Mouse (Mus musculus) cerebellum, adult (tissue): ENCODE measurements around the gene Psmd9.

Source experiments
- ATAC-seq: cut with Nextera tagmentation; 2 replicates; pipeline ENCODE4 v1.9.2; 2017; ENCODE audit warnings: mild to moderate bottlenecking, moderate library complexity, mixed read lengths; ENCODE audit not compliant: insufficient number of reproducible peaks, low FRiP score, low TSS enrichment

Gene Psmd9

GRCm38 (mm10) chr5:123285174-123285573 lies 116.0 kb downstream of the Psmd9 start:
- ATAC-seq: no peak

DNA sequence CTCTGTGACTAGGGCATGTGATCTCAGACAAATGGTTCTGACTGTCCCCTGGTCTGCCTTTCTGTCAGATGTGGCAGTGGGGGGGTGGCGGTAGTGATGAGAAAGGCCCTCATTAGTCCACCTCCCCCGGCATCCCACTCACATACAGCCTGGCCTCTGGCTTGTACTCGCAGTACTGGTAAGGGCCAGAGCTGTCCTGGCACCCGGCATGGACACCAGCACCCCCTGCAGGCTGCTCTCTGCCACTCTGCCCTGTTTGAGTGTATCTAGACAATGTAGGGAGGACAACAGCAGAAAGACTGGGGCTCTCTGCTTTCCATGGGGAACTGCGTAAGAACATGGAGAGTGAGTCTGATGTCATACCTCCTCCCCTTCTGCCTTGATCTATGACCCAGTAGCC lies 118.9 kb downstream of the Psmd9 start:
- no peak for ATAC-seq

- ATAC-seq: no peak
Measured at GRCm38 (mm10) chr5:123294653-123295052, 125.4 kb downstream of the Psmd9 start.

DNA sequence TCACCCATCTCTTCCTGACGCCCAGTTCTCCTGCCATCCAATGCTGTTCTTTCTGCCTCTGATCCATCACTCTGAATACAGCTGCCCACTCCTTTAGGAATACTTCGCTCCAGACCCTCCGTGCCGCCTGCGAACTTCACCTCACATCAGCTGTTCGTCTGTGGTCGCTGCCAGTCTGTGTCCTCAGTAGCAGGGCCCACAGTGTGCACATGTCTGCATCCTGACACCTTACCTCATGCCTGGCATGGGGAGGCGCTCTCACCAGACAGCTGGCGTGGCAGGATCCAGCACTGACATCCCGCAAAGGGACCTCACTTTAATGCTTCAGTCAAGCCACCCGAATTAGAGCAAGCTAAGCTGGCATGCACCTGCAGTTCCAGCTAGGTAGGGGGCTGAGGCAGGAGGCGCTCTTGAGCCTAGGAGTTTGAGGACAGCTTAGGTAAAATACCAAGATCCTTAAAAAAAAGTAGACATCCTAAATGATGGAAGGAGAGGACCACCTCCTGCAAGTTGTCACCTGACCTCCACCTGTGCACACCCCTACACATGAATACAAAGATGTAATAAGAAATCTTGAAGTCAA lies 127.1 kb downstream of the Psmd9 start:
- no peak for ATAC-seq

DNA sequence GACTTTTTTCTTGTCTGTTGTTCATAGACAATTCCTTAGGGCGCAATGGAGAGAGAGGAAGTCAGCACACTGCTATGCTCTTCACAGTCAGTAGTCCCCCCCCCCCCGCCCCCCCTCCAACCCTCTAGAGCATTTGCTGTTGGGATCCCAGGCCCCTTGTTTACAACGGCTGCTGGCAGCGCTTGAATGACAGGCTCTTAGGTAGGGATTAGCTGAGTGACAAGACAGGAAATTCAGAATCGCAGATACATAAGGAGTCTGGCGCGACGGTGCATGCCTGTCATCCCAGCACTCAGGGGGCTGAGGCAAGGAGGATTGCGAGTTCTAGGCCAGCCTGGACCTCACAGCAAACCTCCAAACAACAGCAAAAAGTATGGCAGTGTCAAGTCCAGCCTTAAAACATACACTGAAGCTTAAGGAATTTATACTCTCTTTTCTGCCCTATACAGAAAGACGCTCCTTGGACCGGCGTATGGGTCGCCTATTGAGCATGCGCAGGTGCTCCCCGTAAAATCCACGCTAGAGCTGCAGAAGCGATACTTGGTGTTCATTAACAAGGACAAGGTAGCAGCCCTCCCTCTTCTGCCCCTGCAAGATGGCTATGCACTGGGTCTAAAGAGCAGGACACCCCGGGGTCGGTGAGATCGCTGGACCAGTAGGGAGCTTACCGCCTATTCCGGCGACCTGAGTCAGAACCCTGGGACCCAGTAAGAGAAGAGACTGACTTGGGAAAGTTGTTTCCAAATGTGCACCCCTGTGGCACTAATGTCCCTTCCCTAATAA lies 128.0 kb downstream of the Psmd9 start:
- no peak for ATAC-seq

GRCm38 (mm10) chr5:123297830-123298229 lies 128.6 kb downstream of the Psmd9 start:
- no peak for ATAC-seq

- ATAC-seq: no peak
Measured at GRCm38 (mm10) chr5:123298526-123298925, 129.3 kb downstream of the Psmd9 start.
